Mouse (Mus musculus): ENCODE measurements around the gene Gabra3. TPM values are rescaled to one million over a fixed set of nuclear protein-coding genes. Genes with fewer than 3 reads are reported as not detected.
A peak's percentile ranks its signal among the peaks of the same experiment; 100 is the strongest.

The Gabra3 gene
- 77.9 and 84.5 TPM in 2 replicates for polyA plus RNA-seq (2012; rRNA removed)

DNA sequence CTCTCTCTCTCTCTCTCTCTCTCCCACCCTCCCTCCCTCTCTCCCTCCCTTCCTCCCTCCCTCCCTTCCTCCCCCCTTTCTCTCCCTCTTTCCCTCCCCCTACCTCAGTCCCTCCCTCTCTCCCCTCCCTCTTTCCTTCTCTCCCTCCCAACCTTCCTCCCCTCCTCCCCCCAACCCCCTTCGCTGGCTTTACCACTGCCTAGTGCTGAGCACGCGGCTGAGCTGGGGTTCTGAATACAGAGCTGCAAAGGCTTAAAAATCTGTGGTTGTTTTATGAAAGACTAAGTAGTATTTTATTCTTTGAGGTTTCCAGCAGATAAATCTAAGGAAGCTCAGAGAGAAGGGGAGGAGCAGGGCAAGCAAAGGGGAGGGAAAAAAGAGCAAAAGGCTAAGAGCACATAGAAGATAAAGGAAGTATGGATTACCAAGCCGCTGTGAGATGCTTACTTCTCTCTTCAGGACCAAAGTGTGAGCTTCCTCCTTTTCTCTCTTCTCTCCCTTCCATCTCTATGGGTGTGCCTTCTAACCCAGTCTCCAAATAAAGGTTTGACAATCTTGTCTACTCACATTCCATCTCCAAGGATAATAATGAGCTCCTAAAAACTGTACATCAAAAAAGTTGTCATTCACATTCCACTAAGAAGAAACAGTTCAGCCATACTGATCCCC lies at the start of gene Gabra3:
Gene Gabra3 (minus strand): TSS at position 619 of the 669 bp plus-strand sequence.
- DNase-seq (ENCODE audit: extremely low spot score in 1 of 2, low spot score in 1 of 2): peak in 1 of 2 experiments; percentile 5

DNA sequence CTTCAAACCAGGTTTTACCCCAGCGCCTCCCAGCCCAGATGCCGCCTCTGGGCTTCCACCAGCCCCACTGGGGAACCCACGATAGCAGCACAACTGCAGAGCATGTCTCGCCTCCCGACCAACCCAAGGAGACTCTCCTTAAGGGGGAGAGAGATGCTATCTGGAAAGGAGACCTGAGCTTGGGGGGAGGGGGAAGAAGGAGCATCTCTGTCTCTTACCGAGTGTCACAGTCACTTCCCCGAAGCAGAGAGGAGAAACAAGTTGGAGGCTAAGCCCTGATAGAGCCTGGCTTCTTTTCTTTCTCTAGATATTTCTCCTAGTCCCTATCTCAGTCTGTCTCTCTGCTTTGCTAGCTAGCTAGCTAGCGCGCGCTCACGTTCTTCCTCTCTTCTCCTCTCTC lies 859 bp downstream of the Gabra3 start:
- peak in 1 of 2 experiments; percentile 25 for DNase-seq (ENCODE audit: extremely low spot score in 1 of 2, low spot score in 1 of 2)

DNA sequence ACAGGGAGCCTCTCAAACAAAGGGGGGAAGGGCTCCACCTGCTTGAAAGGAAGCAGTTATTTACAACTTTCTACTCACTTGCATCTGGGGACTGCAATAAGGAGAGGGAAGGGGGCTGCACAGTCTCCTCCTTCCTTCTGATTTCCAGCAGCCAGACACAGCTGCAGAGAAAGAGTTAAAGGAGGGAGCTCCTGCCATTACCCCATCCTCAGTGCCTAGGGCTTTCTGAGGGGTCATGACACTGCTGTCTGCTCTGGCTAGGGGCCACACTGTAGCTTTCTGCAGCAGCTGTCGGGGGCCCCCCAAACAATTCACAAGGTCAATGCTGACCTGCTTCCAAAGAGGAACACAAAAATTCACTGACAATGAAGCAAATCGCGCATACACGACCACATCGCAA lies 1.3 kb downstream of the Gabra3 start:
- DNase-seq (ENCODE audit: extremely low spot score in 1 of 2, low spot score in 1 of 2): no peak

- no peak for DNase-seq (ENCODE audit: extremely low spot score in 1 of 2, low spot score in 1 of 2)
Observed at GRCm38 (mm10) chrX:72650688-72651087, 6.0 kb downstream of the Gabra3 start.

- DNase-seq (ENCODE audit: extremely low spot score in 1 of 2, low spot score in 1 of 2): no peak
Observed at GRCm38 (mm10) chrX:72644691-72645090, 12.0 kb downstream of the Gabra3 start.

- DNase-seq (ENCODE audit: extremely low spot score in 1 of 2, low spot score in 1 of 2): no peak
Observed at GRCm38 (mm10) chrX:72497284-72497683, 159.4 kb downstream of the Gabra3 start.

- no peak for DNase-seq (ENCODE audit: extremely low spot score in 1 of 2, low spot score in 1 of 2)
Observed at GRCm38 (mm10) chrX:72489806-72490205, 166.8 kb downstream of the Gabra3 start.

DNA sequence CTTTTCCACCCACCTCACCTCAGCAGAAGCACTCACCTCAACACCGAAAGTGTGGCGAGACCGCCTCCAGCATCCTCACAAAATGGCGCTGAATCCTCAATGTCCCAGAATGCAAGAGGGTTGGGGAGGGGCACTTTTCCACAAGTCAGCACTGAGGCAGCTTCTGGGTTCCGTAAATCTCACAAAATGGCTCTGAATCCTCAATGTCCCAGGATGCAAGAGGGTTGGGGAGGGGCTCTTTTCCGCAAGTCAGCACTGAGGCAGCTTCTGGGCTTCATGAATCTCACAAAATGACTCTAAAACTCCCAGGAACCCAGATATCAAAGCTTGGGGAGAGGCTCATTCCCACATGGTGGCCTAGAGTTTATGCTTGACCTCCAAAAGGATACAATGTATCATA lies 269.9 kb downstream of the Gabra3 start, which contains the start of gene Magea10:
Gene Magea10 (minus strand): TSS at position 101 of the 400 bp plus-strand sequence.
- DNase-seq (ENCODE audit: extremely low spot score in 1 of 2, low spot score in 1 of 2): no peak

Other genes with a start within 250 kb of the Gabra3 start
- gene Gabrq, start 168.3 kb upstream of the Gabra3 start, polyA plus RNA-seq (2012; rRNA removed): 0.90 and 1.1 TPM in 2 replicates

All from frontal cortex, adult 2 months (tissue).